14 mouse cellular contexts compared by ENCODE assay signal in the genomic region with DNA sequence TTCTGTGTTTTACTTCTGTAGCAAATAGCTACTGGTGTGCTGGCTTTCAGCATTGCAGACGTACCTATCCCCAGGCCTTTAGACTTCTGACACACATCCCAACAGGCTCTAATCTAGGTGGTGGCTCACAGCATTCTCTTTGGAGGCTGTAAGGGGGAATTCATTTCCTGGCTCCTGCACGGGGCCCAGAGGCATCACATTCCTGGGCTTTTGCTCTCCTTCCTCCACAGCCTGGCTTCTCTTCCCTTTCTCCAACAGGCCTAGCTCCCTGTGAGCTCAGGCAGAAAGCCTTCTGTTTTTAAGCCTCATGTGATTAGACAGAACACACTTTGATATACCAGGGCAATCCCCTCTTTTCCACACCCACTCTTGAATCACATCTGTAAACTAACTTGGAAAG.
A peak's percentile ranks its signal among the peaks of the same experiment; 100 is the strongest.
DNase-seq lines count a peak whose midpoint lies in the region; ATAC-seq lines count a peak whose summit lies in the region.
"Had no signal": no experiment of that assay in that cellular context is flagged by ENCODE, and none has a peak within 500 bp of the region (broad histone marks: within the 10 kb centered on the region; RNA-seq: fewer than 3 reads in every experiment).

No protein-coding gene starts in this region.

- no peak overlapping the region for H3K4me3 ChIP-seq in heart, embryonic 12.5 days
- no peak overlapping the region for H3K4me3 ChIP-seq in lung, embryonic 16.5 days (ENCODE audit: low read length)
- H3K4me3 ChIP-seq in heart, embryonic 16.5 days (ENCODE audit: low read length), result no peak overlapping the region
- no peak overlapping the region for H3K4me3 ChIP-seq in stomach, embryonic 16.5 days (replicated peaks; ENCODE audit: low read length)
- H3K4me3 ChIP-seq: midbrain, embryonic 12.5 days; neural tube, embryonic 13.5 days had no signal

- ATAC-seq in heart, embryonic 12.5 days (ENCODE audit: insufficient number of reproducible peaks, low FRiP score), result peak; percentile 37; the same call in 1 of the 2 replicates
- no peak for ATAC-seq in lung, embryonic 16.5 days (ENCODE audit: low read depth)
- ATAC-seq in heart, embryonic 16.5 days (replicated peaks; ENCODE audit: extremely low read depth, insufficient read depth, low FRiP score), result no peak; the same call in 1 of the 2 replicates
- no peak for ATAC-seq in stomach, embryonic 16.5 days (ENCODE audit: insufficient read depth, low FRiP score)

- 2% methylated on average over 2 of the region's 2 CpGs for WGBS in heart, embryonic 12.5 days
- WGBS in lung, embryonic 16.5 days, result 31% methylated on average over 2 of the region's 2 CpGs
- 24% methylated on average over 2 of the region's 2 CpGs for WGBS in heart, embryonic 16.5 days
- WGBS in stomach, embryonic 16.5 days, result 39% methylated on average over 2 of the region's 2 CpGs

- H3K27me3 ChIP-seq in heart, embryonic 12.5 days (replicated peaks), result no peaks in the 10 kb centered on the region
- no peaks in the 10 kb centered on the region for H3K27me3 ChIP-seq in lung, embryonic 16.5 days (ENCODE audit: control insufficient read depth, insufficient read depth, low read depth, low read length)
- H3K27me3 ChIP-seq in heart, embryonic 16.5 days (ENCODE audit: control insufficient read depth, insufficient read depth, low read length), result no peaks in the 10 kb centered on the region
- H3K27me3 ChIP-seq in stomach, embryonic 16.5 days (ENCODE audit: control insufficient read depth, insufficient read depth, low read length), result no peaks in the 10 kb centered on the region
- H3K27me3 ChIP-seq: midbrain, embryonic 12.5 days; neural tube, embryonic 13.5 days had no signal

- H3K4me1 ChIP-seq in heart, embryonic 12.5 days (replicated peaks), result peaks cover 64% of the 10 kb centered on the region
- H3K4me1 ChIP-seq in lung, embryonic 16.5 days (replicated peaks; ENCODE audit: control insufficient read depth, insufficient read depth, low read length), result peaks cover 30% of the 10 kb centered on the region
- peaks cover 54% of the 10 kb centered on the region for H3K4me1 ChIP-seq in heart, embryonic 16.5 days (ENCODE audit: control insufficient read depth, insufficient read depth, low read length)
- H3K4me1 ChIP-seq in stomach, embryonic 16.5 days (ENCODE audit: control insufficient read depth, insufficient read depth, low read length), result peaks cover 21% of the 10 kb centered on the region

- peak overlapping the region; percentile 24 for H3K4me2 ChIP-seq in heart, embryonic 12.5 days
- no peak overlapping the region for H3K4me2 ChIP-seq in lung, embryonic 16.5 days (ENCODE audit: low read depth, low read length)
- H3K4me2 ChIP-seq in heart, embryonic 16.5 days (ENCODE audit: low read depth, low read length), result 0 out of 2 replicates have a peak overlapping the region, but pooled peaks have one; percentile 5
- H3K4me2 ChIP-seq in stomach, embryonic 16.5 days (ENCODE audit: low read depth, low read length), result no peak overlapping the region
- H3K4me2 ChIP-seq: midbrain, embryonic 12.5 days; neural tube, embryonic 13.5 days had no signal

- peaks cover 22% of the 10 kb centered on the region for H3K9me3 ChIP-seq in heart, embryonic 12.5 days (replicated peaks)
- H3K9me3 ChIP-seq in lung, embryonic 16.5 days (ENCODE audit: control insufficient read depth, low read length), result peaks cover 17% of the 10 kb centered on the region
- H3K9me3 ChIP-seq in heart, embryonic 16.5 days (replicated peaks; ENCODE audit: control insufficient read depth, low read length), result peaks cover 21% of the 10 kb centered on the region
- H3K9me3 ChIP-seq in stomach, embryonic 16.5 days (replicated peaks; ENCODE audit: control insufficient read depth, low read length), result peaks cover 20% of the 10 kb centered on the region
- H3K9me3 ChIP-seq: midbrain, embryonic 12.5 days had no signal

- no peak overlapping the region for H3K9ac ChIP-seq in heart, embryonic 12.5 days
- H3K9ac ChIP-seq in lung, embryonic 16.5 days (ENCODE audit: low read length), result no peak overlapping the region; the same call in 1 of the 2 replicates
- peak overlapping the region; percentile 18; the same call in 1 of the 2 replicates for H3K9ac ChIP-seq in heart, embryonic 16.5 days (ENCODE audit: low read length)
- H3K9ac ChIP-seq in stomach, embryonic 16.5 days (ENCODE audit: low read length), result no peak overlapping the region
- H3K9ac ChIP-seq: midbrain, embryonic 12.5 days; neural tube, embryonic 13.5 days had no signal

- peak overlapping the region; percentile 94 for H3K27ac ChIP-seq in heart, embryonic 12.5 days (ENCODE audit: poor library complexity, severe bottlenecking)
- H3K27ac ChIP-seq in lung, embryonic 16.5 days (ENCODE audit: low read length), result peak overlapping the region; percentile 79; the same call in 1 of the 2 replicates
- peak overlapping the region; percentile 92 for H3K27ac ChIP-seq in heart, embryonic 16.5 days (ENCODE audit: low read length)
- H3K27ac ChIP-seq in stomach, embryonic 16.5 days (ENCODE audit: low read length), result peak overlapping the region; percentile 50; the same call in 1 of the 2 replicates
- H3K27ac ChIP-seq: midbrain, embryonic 12.5 days; neural tube, embryonic 13.5 days had no signal

- no peak for DNase-seq in heart, adult 18-20 months
- DNase-seq in lung, postnatal 10 days, result no peak
- no peak for DNase-seq in spleen, postnatal 14 days (ENCODE audit: low spot score in 2 of 2)
- no peak for DNase-seq in gastrocnemius, adult 18-20 months (ENCODE audit: low spot score)
- DNase-seq: adrenal gland, adult 2 months; gastrocnemius, postnatal 10 days; lung, adult 2 months; right cerebral cortex, postnatal 14 days had no signal

- H3K36me3 ChIP-seq in heart, embryonic 12.5 days, result peaks cover 34% of the 10 kb centered on the region
- peaks cover 6% of the 10 kb centered on the region; the same call in 1 of the 2 replicates for H3K36me3 ChIP-seq in lung, embryonic 16.5 days (ENCODE audit: control insufficient read depth, insufficient read depth, low read length)
- peaks cover 25% of the 10 kb centered on the region for H3K36me3 ChIP-seq in heart, embryonic 16.5 days (ENCODE audit: control insufficient read depth, insufficient read depth)
- peaks cover 10% of the 10 kb centered on the region for H3K36me3 ChIP-seq in stomach, embryonic 16.5 days (ENCODE audit: control insufficient read depth, insufficient read depth, low read length)
- H3K36me3 ChIP-seq: midbrain, embryonic 12.5 days; neural tube, embryonic 13.5 days had no signal

Comparison
In these comparisons a context has a peak if more than half of its experiments do, and no peak if none do; other contexts are left out.
1. H3K4me2 ChIP-seq: peak in heart, embryonic 12.5 days (single experiment) and heart, embryonic 16.5 days (single experiment); none in lung, embryonic 16.5 days (single experiment) and stomach, embryonic 16.5 days (single experiment).
2. Peak in every context shown above with its lines, with median percentiles within 50 percentile points of each other: H3K27ac ChIP-seq.